Mouse (Mus musculus): Measurements from ENCODE around the gene Nutf2-ps1.

Gene Nutf2-ps1

GRCm38 (mm10) chr19:53571056-53571455 is 17.8 kb downstream of the Nutf2-ps1 start:
- DNase-seq (ENCODE audit: low read depth, low spot score), result no peak

- no peak for DNase-seq (ENCODE audit: low read depth, low spot score)
Observed at GRCm38 (mm10) chr19:53568553-53568952, 20.3 kb downstream of the Nutf2-ps1 start.

- DNase-seq (ENCODE audit: low read depth, low spot score), result no peak
Observed at GRCm38 (mm10) chr19:53567864-53568263, 21.0 kb downstream of the Nutf2-ps1 start.

GRCm38 (mm10) chr19:53565565-53566277 is 23.1 kb downstream of the Nutf2-ps1 start:
- DNase-seq (ENCODE audit: low read depth, low spot score), result no peak

- no peak for DNase-seq (ENCODE audit: low read depth, low spot score)
Observed at GRCm38 (mm10) chr19:53564174-53564573, 24.7 kb downstream of the Nutf2-ps1 start.

GRCm38 (mm10) chr19:53560436-53560835 is 28.4 kb downstream of the Nutf2-ps1 start:
- DNase-seq (ENCODE audit: low read depth, low spot score), result no peak

GRCm38 (mm10) chr19:53557267-53557936 is 31.5 kb downstream of the Nutf2-ps1 start:
- DNase-seq (ENCODE audit: low read depth, low spot score), result no peak

- no peak for DNase-seq (ENCODE audit: low read depth, low spot score)
Observed at GRCm38 (mm10) chr19:53556841-53557240, 32.0 kb downstream of the Nutf2-ps1 start.

GRCm38 (mm10) chr19:53554981-53555616 is 33.8 kb downstream of the Nutf2-ps1 start:
- DNase-seq (ENCODE audit: low read depth, low spot score), result no peak

GRCm38 (mm10) chr19:53554402-53554801 is 34.5 kb downstream of the Nutf2-ps1 start:
- no peak for DNase-seq (ENCODE audit: low read depth, low spot score)

GRCm38 (mm10) chr19:53552795-53553194 is 36.1 kb downstream of the Nutf2-ps1 start:
- no peak for DNase-seq (ENCODE audit: low read depth, low spot score)

- no peak for DNase-seq (ENCODE audit: low read depth, low spot score)
Observed at GRCm38 (mm10) chr19:53552216-53552786, 36.6 kb downstream of the Nutf2-ps1 start.

- no peak for DNase-seq (ENCODE audit: low read depth, low spot score)
Observed at GRCm38 (mm10) chr19:53550972-53551371, 37.9 kb downstream of the Nutf2-ps1 start.

GRCm38 (mm10) chr19:53547597-53547996 is 41.3 kb downstream of the Nutf2-ps1 start:
- DNase-seq (ENCODE audit: low read depth, low spot score), result no peak

- DNase-seq (ENCODE audit: low read depth, low spot score), result no peak
Observed at GRCm38 (mm10) chr19:53544923-53545561, 43.8 kb downstream of the Nutf2-ps1 start.

GRCm38 (mm10) chr19:53543602-53544001 is 45.3 kb downstream of the Nutf2-ps1 start:
- no peak for DNase-seq (ENCODE audit: low read depth, low spot score)

- no peak for DNase-seq (ENCODE audit: low read depth, low spot score)
Observed at GRCm38 (mm10) chr19:53539296-53539695, 49.6 kb downstream of the Nutf2-ps1 start.

GRCm38 (mm10) chr19:53538796-53539195 is 50.1 kb downstream of the Nutf2-ps1 start:
- no peak for DNase-seq (ENCODE audit: low read depth, low spot score)
